Mouse (Mus musculus): ENCODE measurements at regions not wholly inside any gene's neighbourhood (a gene's known extent, or its start where the extent isn't known, plus 50 kb on each side); places are given as distances from the start of the nearest gene placed in this dataset.

DNA sequence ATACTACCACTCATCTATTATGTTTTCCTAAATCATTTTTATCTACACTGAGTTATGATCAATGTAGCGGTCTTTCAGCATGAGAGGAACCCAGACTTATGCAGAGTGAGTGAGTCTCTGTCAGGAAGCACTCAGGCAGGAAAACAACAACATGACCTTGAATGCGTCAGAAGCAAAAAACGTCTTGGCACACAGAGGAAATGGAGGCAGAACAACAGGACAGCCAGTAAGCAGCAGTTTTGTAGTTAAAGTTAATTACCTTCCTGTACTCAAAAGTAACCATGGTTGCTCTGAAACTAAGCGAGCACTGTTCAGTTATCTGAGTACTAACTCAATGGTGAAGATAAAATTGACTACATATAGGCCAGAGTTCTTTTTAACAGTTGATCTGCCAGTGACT is 205.4 kb downstream of the Gm9733 start:
- TF ChIP-seq CTCF (IDR thresholded peaks at IDR 0.05; ENCODE audit: extremely low read depth, insufficient read length, insufficient replicate concordance, low read depth, low read length) (no peak), POLR2A (IDR thresholded peaks at IDR 0.05; ENCODE audit: low read depth, low read length) (no peak)

All from small intestine, adult 2 months (tissue).